Mouse (Mus musculus) testis, adult 2 months (tissue): ENCODE measurements at regions not wholly inside any gene's neighbourhood (a gene's known extent, or its start where the extent isn't known, plus 50 kb on each side); places are given as distances from the start of the nearest gene placed in this dataset.

Experiments
- CTCF ChIP-seq: fragments of 200-500 bp; IDR thresholded peaks from 2 replicates; pipeline ENCODE4 v1.5.1; 2012; ENCODE audit warnings: low read depth, mild to moderate bottlenecking, inconsistent platforms, low read length, moderate library complexity; ENCODE audit not compliant: control insufficient read depth, insufficient read depth, insufficient replicate concordance
- POLR2A ChIP-seq: fragments of 200-500 bp; IDR thresholded peaks from 2 replicates; pipeline ENCODE4 v1.6.1; 2012; ENCODE audit warnings: low read depth, mild to moderate bottlenecking, inconsistent platforms, low read length, moderate library complexity; ENCODE audit not compliant: control insufficient read depth

- TF ChIP-seq CTCF (no peak), POLR2A (no peak)
Measured at GRCm38 (mm10) chr4:8428629-8429523, 190.0 kb upstream of the Car8 start.
